Mouse (Mus musculus) midbrain, embryonic 14.5 days (tissue): ENCODE measurements around the gene Ncr1. TPM values are rescaled to one million over a fixed set of nuclear protein-coding genes. Genes with fewer than 3 reads are reported as not detected.
"Not testable (repeated sequence)": the region's sequence is repeated elsewhere in the genome, so short reads cannot be mapped to it uniquely, and the experiment has no call there.

Experiments
- ATAC-seq: fragments of 200-750 bp; cut with Nextera tagmentation; 2 replicates; pipeline ENCODE4 v1.8.0; 2017; ENCODE audit warnings: moderate number of reproducible peaks, moderate library complexity; ENCODE audit not compliant: low FRiP score, low TSS enrichment
- DNase-seq: peaks from one replicate; pipeline ENCODE4 v3.0.0-alpha.2; 2015
- H3K27ac ChIP-seq: fragments of 300-500 bp; sonication (generic); replicated peaks from 2 replicates; pipeline ENCODE4 v1.5.1; 2014; ENCODE audit warnings: mild to moderate bottlenecking, low read depth, low read length, moderate library complexity
- H3K27me3 ChIP-seq: fragments of 300-500 bp; sonication (generic); 2 replicates; pipeline ENCODE4 v1.6.1; 2014; ENCODE audit warnings: low read length, control low read depth, mixed read lengths; ENCODE audit not compliant: control insufficient read depth, insufficient read depth
- H3K36me3 ChIP-seq: fragments of 300-500 bp; sonication (generic); 2 replicates; pipeline ENCODE4 v1.6.1; 2014; ENCODE audit warnings: low read length, control low read depth; ENCODE audit not compliant: control insufficient read depth, insufficient read depth
- H3K4me1 ChIP-seq: fragments of 300-500 bp; sonication (generic); 2 replicates; pipeline ENCODE4 v1.6.1; 2014; ENCODE audit warnings: mild to moderate bottlenecking, antibody characterized with exemption, low read length, control low read depth; ENCODE audit not compliant: control insufficient read depth, insufficient read depth
- H3K4me2 ChIP-seq: fragments of 300-500 bp; sonication (generic); 2 replicates; pipeline ENCODE4 v1.6.1; 2014; ENCODE audit warnings: mild to moderate bottlenecking, low read length, moderate library complexity
- H3K4me3 ChIP-seq: fragments of 300-500 bp; sonication (generic); replicated peaks from 2 replicates; pipeline ENCODE4 v1.5.1; 2014; ENCODE audit warnings: low read depth, low read length
- H3K9ac ChIP-seq: fragments of 300-500 bp; sonication (generic); replicated peaks from 2 replicates; pipeline ENCODE4 v1.6.1; 2014; ENCODE audit warnings: mild to moderate bottlenecking, low read length, moderate library complexity
- H3K9me3 ChIP-seq: fragments of 300-500 bp; sonication (generic); 2 replicates; pipeline ENCODE4 v1.6.1; 2016; ENCODE audit warnings: low read length, control low read depth, mixed read lengths; ENCODE audit not compliant: control insufficient read depth
- WGBS: fragments of 180-500 bp; shearing (Covaris S2); extraction: QIAGEN DNeasy Blood & Tissue Kit; methylation state at CpG from one replicate; pipeline ENCODE4 v1.1.7; 2014; 5-methylcytosine and 5-hydroxymethylcytosine counted together
- polyA plus RNA-seq: library from polyadenylated mRNA; unstranded; fragments of >200 nt; fragmentation: Nextera tagmentation; extraction: Ambion mirVana; gene quantifications from 2 replicates; pipeline ENCODE4 v1.2.1, GENCODE M21; 2014

The Ncr1 gene
- not detected in 2 replicates for polyA plus RNA-seq

DNA sequence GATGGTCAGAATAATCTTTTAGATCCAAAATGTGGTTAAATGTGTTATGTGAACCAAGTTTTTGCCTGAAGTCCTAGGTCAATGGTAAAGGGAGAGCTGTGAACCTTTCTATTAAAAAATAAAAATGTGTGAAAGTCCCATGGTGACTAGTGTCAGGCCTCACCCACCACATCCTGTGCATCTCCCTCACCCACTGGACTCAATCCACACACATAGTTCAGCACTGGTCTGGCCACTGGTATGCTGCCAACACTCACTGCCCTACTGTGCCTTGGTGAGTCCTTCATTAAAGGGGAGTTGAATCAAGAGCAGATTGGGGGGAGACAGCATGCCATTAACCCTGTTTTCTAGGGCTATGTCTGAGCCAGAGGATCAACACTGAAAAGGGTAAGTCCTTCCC lies at the start of gene Ncr1:
Ncr1 (plus strand) TSS at position 216 of the 400 bp plus-strand sequence.
- Histone ChIP-seq H3K27me3 (no peaks in the 10 kb centered on the region), H3K36me3 (no peaks in the 10 kb centered on the region), H3K9me3 (no peaks in the 10 kb centered on the region), H3K4me1 (no peaks in the 10 kb centered on the region), H3K9ac (no peak within 1 kb of the TSS), H3K4me2 (no peak within 1 kb of the TSS), H3K27ac (no peak within 1 kb of the TSS), H3K4me3 (no peak within 1 kb of the TSS)
- no peak for ATAC-seq
- no peak for DNase-seq

DNA sequence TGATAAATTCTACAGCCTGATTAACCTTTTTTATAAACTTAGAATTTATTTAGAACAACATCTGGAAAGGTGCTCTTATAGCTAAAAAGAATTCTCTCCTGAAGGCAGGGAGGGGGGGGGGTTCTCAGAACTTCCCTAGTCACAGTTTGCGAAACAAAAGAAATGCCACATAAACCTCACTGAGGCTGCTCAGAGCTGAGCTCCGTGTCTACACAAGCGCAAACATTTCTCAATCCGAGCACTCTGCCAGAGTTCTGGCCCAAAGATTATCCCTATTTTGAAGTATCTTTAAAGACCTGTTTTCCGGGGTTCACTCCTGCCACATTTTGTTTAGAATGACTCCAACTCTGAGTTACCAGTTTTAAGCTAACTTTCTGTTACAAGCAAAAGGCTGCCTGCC lies 44.9 kb upstream of the Ncr1 start:
- Histone ChIP-seq H3K27me3 (no peaks in the 10 kb centered on the region), H3K4me1 (no peaks in the 10 kb centered on the region), H3K36me3 (no peaks in the 10 kb centered on the region), H3K9me3 (no peaks in the 10 kb centered on the region), H3K4me2 (no peak overlapping the region), H3K27ac (no peak overlapping the region), H3K4me3 (no peak overlapping the region), H3K9ac (no peak overlapping the region)
- WGBS, result 75% methylated on average over 5 of the region's 5 CpGs
- ATAC-seq (no peak), DNase-seq (no peak)

DNA sequence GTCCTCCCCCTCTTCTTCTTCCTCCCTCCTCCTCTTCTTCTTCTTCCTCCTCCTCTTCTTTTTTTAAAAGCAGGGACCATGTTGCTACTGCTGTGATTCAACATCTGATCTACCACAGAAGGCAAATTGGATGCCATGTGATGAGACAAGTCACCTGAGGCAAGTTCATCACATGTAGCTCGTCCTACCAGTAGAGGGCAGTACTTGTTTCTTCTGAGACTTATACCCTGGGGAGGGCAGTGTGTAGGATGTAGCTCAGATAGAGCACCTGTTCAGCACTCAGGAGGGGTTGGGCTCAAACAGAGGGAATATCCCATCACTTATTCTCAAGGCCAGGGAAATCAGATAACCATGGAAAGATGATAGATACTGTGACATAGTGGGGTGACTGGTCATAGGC lies 40.3 kb upstream of the Ncr1 start:
- no peak overlapping the region for H3K9ac ChIP-seq
- H3K4me1 ChIP-seq, result no peaks in the 10 kb centered on the region
- ATAC-seq (no peak), DNase-seq (peak; percentile 0)
- H3K36me3 ChIP-seq, result no peaks in the 10 kb centered on the region
- no peak overlapping the region for H3K4me3 ChIP-seq
- no peak overlapping the region for H3K4me2 ChIP-seq
- H3K27ac ChIP-seq, result no peak overlapping the region
- H3K9me3 ChIP-seq, result no peaks in the 10 kb centered on the region
- no peaks in the 10 kb centered on the region for H3K27me3 ChIP-seq
- 69% methylated on average over 1 of the region's 1 CpGs for WGBS

DNA sequence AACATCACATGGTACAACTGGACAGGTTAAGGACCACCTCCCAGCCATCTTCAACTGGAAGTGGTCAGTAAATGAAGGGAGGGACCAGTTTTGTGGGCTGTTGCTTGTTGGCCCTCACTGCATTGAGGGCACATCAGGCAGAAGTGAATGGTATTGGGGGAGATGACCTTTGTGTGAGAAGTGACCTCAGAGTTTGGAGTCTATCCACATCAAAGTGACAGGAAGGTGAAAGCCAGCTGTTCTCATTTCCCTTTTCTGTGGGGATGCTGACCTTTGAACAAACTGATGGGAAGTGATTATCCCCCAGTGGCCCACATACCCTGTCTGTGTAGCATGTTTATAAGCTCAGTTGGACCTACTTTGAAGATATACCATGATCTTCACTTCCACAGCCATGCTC lies 37.4 kb upstream of the Ncr1 start:
- no peaks in the 10 kb centered on the region for H3K27me3 ChIP-seq
- ATAC-seq, result no peak
- H3K36me3 ChIP-seq, result no peaks in the 10 kb centered on the region
- H3K9me3 ChIP-seq, result no peaks in the 10 kb centered on the region
- DNase-seq, result no peak
- no peak overlapping the region for H3K4me2 ChIP-seq
- H3K4me3 ChIP-seq, result no peak overlapping the region
- H3K27ac ChIP-seq, result no peak overlapping the region
- H3K4me1 ChIP-seq, result no peaks in the 10 kb centered on the region
- H3K9ac ChIP-seq, result no peak overlapping the region

DNA sequence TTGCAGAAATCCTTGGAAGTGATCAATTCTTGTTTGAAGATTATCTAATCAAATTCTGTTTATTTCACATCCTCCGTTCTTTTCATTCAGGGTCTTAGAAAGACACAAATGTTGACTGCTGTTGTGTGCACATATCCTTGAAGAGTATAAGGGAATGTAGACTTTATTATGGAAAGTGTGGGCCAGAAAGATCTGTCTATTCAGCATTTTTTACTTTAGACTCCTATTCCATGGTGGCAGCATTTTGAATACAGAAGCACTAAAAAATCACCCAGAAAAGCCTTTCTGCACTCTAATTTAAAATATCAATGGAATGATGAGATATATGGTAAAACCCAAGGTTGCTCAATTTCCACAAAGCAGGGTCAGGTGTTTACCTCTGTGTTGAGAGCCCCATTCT lies 34.1 kb upstream of the Ncr1 start:
- no peaks in the 10 kb centered on the region for H3K4me1 ChIP-seq
- no peak overlapping the region for H3K9ac ChIP-seq
- H3K36me3 ChIP-seq, result no peaks in the 10 kb centered on the region
- H3K4me3 ChIP-seq, result no peak overlapping the region
- ATAC-seq (no peak), DNase-seq (no peak)
- no peaks in the 10 kb centered on the region for H3K9me3 ChIP-seq
- no peaks in the 10 kb centered on the region for H3K27me3 ChIP-seq
- 93% methylated on average over 1 of the region's 1 CpGs for WGBS
- no peak overlapping the region for H3K27ac ChIP-seq
- no peak overlapping the region for H3K4me2 ChIP-seq

DNA sequence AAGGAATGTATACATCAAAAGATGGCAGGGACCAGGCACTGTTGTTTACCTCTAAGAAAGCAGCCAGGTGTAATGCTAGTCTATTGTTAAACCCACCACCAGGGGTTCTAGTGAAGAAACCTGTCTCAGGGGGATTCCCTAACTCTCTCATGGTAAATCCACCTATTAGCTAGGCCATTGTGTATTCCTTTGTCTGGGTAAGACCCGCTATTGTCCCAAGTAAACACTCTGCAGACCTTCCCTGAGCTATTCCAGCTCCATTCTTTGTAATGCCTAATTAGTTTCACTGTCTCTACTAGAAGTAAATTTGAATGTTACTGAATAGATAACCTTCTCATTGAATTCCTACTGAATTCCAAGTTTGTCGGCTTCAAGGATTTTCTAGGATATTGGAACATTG lies 24.4 kb upstream of the Ncr1 start:
- H3K27ac ChIP-seq, DNase-seq, H3K9me3 ChIP-seq, H3K4me3 ChIP-seq, H3K4me1 ChIP-seq, H3K36me3 ChIP-seq, H3K9ac ChIP-seq, H3K4me2 ChIP-seq, ATAC-seq, H3K27me3 ChIP-seq: not testable (repeated sequence)
- 83% methylated on average over 2 of the region's 2 CpGs for WGBS

DNA sequence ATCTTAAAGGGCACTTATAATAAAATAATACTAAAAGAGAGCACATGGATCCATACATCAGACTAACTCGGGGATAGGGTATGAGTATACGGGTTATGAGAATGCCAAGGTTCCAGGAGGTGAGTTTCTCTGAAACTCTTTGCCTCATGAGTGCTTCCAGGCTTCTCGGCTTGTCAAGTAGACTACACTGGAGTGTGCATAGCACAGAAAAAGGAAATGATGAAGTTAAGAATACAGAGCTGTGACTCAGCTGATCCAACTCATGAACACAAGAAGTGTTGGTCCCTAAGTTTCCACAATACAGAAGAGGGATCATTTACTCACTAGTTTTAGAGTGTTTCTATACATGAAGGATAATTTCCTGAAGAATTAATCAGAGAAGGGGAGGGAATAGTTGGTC lies 24.0 kb upstream of the Ncr1 start:
- not testable (repeated sequence) for H3K4me3 ChIP-seq, H3K27me3 ChIP-seq, H3K27ac ChIP-seq, H3K36me3 ChIP-seq, ATAC-seq, H3K9ac ChIP-seq, H3K4me1 ChIP-seq, H3K9me3 ChIP-seq, DNase-seq, H3K4me2 ChIP-seq
- 87% methylated on average over 3 of the region's 3 CpGs for WGBS

DNA sequence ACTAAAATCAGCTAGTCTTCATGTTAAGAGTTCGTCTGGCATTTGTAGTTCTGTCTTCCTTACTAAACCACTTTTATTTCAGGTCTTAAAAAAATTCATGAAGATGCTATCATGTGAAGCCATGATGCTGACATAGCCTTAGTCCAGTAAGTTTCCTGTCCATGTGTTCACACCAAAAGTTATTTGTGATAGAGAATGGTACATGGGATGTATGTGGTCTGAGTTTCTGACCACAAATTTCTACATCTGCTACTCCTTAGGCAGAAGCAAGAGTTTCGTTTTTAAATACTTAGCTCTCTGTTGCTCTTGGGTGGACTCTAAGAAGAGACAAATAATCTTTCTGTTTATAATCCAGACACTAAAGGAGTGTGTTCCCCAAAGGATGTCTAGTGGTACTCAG lies 14.2 kb upstream of the Ncr1 start:
- H3K36me3 ChIP-seq, result no peaks in the 10 kb centered on the region
- WGBS, result 69% methylated on average over 2 of the region's 2 CpGs
- no peak for DNase-seq
- no peak overlapping the region for H3K4me3 ChIP-seq
- no peak overlapping the region for H3K27ac ChIP-seq
- no peaks in the 10 kb centered on the region for H3K4me1 ChIP-seq
- no peak overlapping the region for H3K9ac ChIP-seq
- no peaks in the 10 kb centered on the region for H3K9me3 ChIP-seq
- H3K4me2 ChIP-seq, result no peak overlapping the region
- no peak for ATAC-seq
- no peaks in the 10 kb centered on the region for H3K27me3 ChIP-seq

DNA sequence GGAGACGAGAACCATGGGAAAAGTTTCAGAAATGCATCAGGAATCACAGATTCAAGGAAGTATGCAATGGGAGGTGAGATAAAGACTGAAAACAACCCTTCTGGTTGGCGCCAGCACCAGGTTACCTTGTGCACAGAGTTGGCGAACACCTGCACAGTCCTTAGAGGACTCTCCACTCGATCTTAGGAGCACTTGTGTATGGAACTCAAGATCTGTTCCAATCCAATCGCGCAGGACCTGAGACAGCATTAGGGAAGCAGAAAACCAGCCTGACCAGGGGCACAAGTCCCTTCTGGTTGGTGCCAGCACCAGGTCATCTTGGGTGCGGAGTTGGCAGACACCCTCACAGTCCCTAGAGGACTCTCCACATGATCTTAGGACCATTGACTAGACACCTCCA lies 36.0 kb downstream of the Ncr1 start:
- no peaks in the 10 kb centered on the region for H3K4me1 ChIP-seq
- no peaks in the 10 kb centered on the region for H3K27me3 ChIP-seq
- no peak overlapping the region for H3K4me2 ChIP-seq
- H3K36me3 ChIP-seq, result no peaks in the 10 kb centered on the region
- no peak overlapping the region for H3K27ac ChIP-seq
- DNase-seq (no peak), ATAC-seq (no peak)
- H3K9ac ChIP-seq, result no peak overlapping the region
- H3K9me3 ChIP-seq, result no peaks in the 10 kb centered on the region
- no peak overlapping the region for H3K4me3 ChIP-seq
- WGBS, result 89% methylated on average over 7 of the region's 7 CpGs
